Mouse (Mus musculus): ENCODE measurements around the gene Fus. TPM values are rescaled to one million over a fixed set of nuclear protein-coding genes. Genes with fewer than 3 reads are reported as not detected.

Fus gene
- total RNA-seq, 4 experiments from 2014 or later, result 52.0 to 94.3 (median 70.5) TPM

Other genes with a start within 250 kb of the Fus start
- not detected for gene Ctf2, start 235.3 kb upstream of the Fus start, total RNA-seq (2022)
- gene Fbxl19, start 222.9 kb upstream of the Fus start, total RNA-seq (2022), result 1 to 10 TPM in 2 of 4 experiments, under 1 TPM in 2; 0.92 to 1.6 (median 1.1) TPM
- gene Orai3, start 197.6 kb upstream of the Fus start, total RNA-seq (2022), result 10 to 100 TPM; 12.2 to 13.6 (median 12.9) TPM
- gene Setd1a, start 190.8 kb upstream of the Fus start, total RNA-seq (2022), result 10 to 100 TPM; 16.4 to 22.8 (median 18.6) TPM
- gene Gm49388, start 181.8 kb upstream of the Fus start, total RNA-seq (2022), result 1 to 10 TPM; 1.6 to 2.3 (median 2.1) TPM
- gene Hsd3b7, start 166.9 kb upstream of the Fus start, total RNA-seq (2022), result 1 to 10 TPM; 1.5 to 4.2 (median 1.9) TPM
- 10 to 100 TPM; 44.5 to 64.1 (median 50.8) TPM for gene Stx4a, start 143.2 kb upstream of the Fus start, total RNA-seq (2022)
- 1 to 10 TPM in 1 of 4 experiments, under 1 TPM in 3; 0.53 to 1.0 (median 0.75) TPM for gene Stx1b, start 142.9 kb upstream of the Fus start, total RNA-seq (2022)
- 10 to 100 TPM; 12.2 to 14.5 (median 14.0) TPM for gene Zfp646, start 91.2 kb upstream of the Fus start, total RNA-seq (2022)
- gene Zfp668, start 90.6 kb upstream of the Fus start, total RNA-seq (2022), result 1 to 10 TPM; 3.1 to 4.6 (median 4.5) TPM
- 1 to 10 TPM; 1.5 to 1.8 (median 1.7) TPM for gene Prss53, start 76.5 kb upstream of the Fus start, total RNA-seq (2022)
- gene Gm21974, start 72.0 kb upstream of the Fus start, total RNA-seq (2022), result not detected
- gene Vkorc1, start 71.8 kb upstream of the Fus start, total RNA-seq (2022), result 1 to 10 TPM; 5.3 to 9.9 (median 8.6) TPM
- gene Bckdk, start 63.4 kb upstream of the Fus start, total RNA-seq (2022), result 100 to 1,000 TPM; 163 to 190 (median 180) TPM
- 10 to 100 TPM; 20.8 to 30.8 (median 23.0) TPM for gene Kat8, start 54.9 kb upstream of the Fus start, total RNA-seq (2022)
- gene Prss8, start 37.4 kb upstream of the Fus start, total RNA-seq (2022), result not detected
- gene Prss36, start 20.7 kb upstream of the Fus start, total RNA-seq (2022), result 1 to 10 TPM; 5.7 to 8.9 (median 7.9) TPM
- gene Pycard, start 26.4 kb downstream of the Fus start, total RNA-seq (2022), result under 1 TPM in 3 of 4 experiments, not detected in 1; 0.21 to 0.75 (median 0.43) TPM
- 100 to 1,000 TPM; 204 to 246 (median 223) TPM for gene Trim72, start 36.5 kb downstream of the Fus start, total RNA-seq (2022)
- gene Itgam, start 95.2 kb downstream of the Fus start, total RNA-seq (2022), result 1 to 10 TPM in 2 of 4 experiments, under 1 TPM in 2; 0.60 to 3.1 (median 1.1) TPM
- gene Gm49368, start 95.2 kb downstream of the Fus start, total RNA-seq (2022), result not detected
- under 1 TPM in 2 of 4 experiments, not detected in 2; 0.07 to 0.18 TPM for gene Itgax, start 162.1 kb downstream of the Fus start, total RNA-seq (2022)
- gene Itgad, start 186.9 kb downstream of the Fus start, total RNA-seq (2022), result under 1 TPM in 1 of 4 experiments, not detected in 3; 0.10 TPM
- gene Cox6a2, start 238.9 kb downstream of the Fus start, total RNA-seq (2022), result 1,000 to 10,000 TPM; 1,058 to 1,573 (median 1,397) TPM

Measured in gastrocnemius, adult 8-10 months (tissue).